Mouse (Mus musculus) cerebellum, postnatal 25 days (tissue): ENCODE results near the gene Ugt1a8.
"Not testable (repeated sequence)": the region's sequence is repeated elsewhere in the genome, so short reads cannot be mapped to it uniquely, and the experiment has no call there.

Source experiments
- DNase-seq, 2 experiments: peaks; one replicate each; pipeline ENCODE4 v3.0.0; 2021; ENCODE audit warnings: mixed read lengths in 2 of 2

Gene Ugt1a8

GRCm38 (mm10) chr1:88224029-88224776 is 136.6 kb downstream of the Ugt1a8 start:
- DNase-seq, result peak in 1 of 2 experiments; percentile 10

- DNase-seq, result not testable (repeated sequence)
These were observed 137.7 kb downstream of the Ugt1a8 start for GRCm38 (mm10) chr1:88225301-88225700.

GRCm38 (mm10) chr1:88225741-88226140 is 138.1 kb downstream of the Ugt1a8 start:
- DNase-seq, result no peak

GRCm38 (mm10) chr1:88226670-88227379 is 139.2 kb downstream of the Ugt1a8 start, which contains the start of gene Mroh2a:
TSS of gene Mroh2a (plus strand) at chr1:88226986.
- DNase-seq, result peak in 1 of 2 experiments; percentile 1

GRCm38 (mm10) chr1:88227482-88227881 is 139.9 kb downstream of the Ugt1a8 start:
- no peak for DNase-seq

- DNase-seq, result peak; percentile 9 to 10
These were observed 140.5 kb downstream of the Ugt1a8 start for GRCm38 (mm10) chr1:88228121-88228520.

GRCm38 (mm10) chr1:88229566-88229965 is 142.0 kb downstream of the Ugt1a8 start:
- DNase-seq, result no peak

- DNase-seq, result no peak
These were observed 142.4 kb downstream of the Ugt1a8 start for GRCm38 (mm10) chr1:88229986-88230385.

GRCm38 (mm10) chr1:88230421-88230820 is 142.8 kb downstream of the Ugt1a8 start:
- no peak for DNase-seq

- DNase-seq, result no peak
These were observed 143.6 kb downstream of the Ugt1a8 start for GRCm38 (mm10) chr1:88230981-88231802.

GRCm38 (mm10) chr1:88231803-88232499 is 144.3 kb downstream of the Ugt1a8 start:
- no peak for DNase-seq

- no peak for DNase-seq
These were observed 145.2 kb downstream of the Ugt1a8 start for GRCm38 (mm10) chr1:88232664-88233380.

GRCm38 (mm10) chr1:88233421-88234247 is 146.0 kb downstream of the Ugt1a8 start:
- peak in 1 of 2 experiments; percentile 38 for DNase-seq

- no peak for DNase-seq
These were observed 146.6 kb downstream of the Ugt1a8 start for GRCm38 (mm10) chr1:88234248-88234610.

GRCm38 (mm10) chr1:88234646-88235045 is 147.0 kb downstream of the Ugt1a8 start:
- no peak for DNase-seq

GRCm38 (mm10) chr1:88235046-88235893 is 147.7 kb downstream of the Ugt1a8 start:
- DNase-seq, result no peak

- no peak for DNase-seq
These were observed 148.3 kb downstream of the Ugt1a8 start for GRCm38 (mm10) chr1:88235894-88236415.

- DNase-seq, result no peak
These were observed 149.7 kb downstream of the Ugt1a8 start for GRCm38 (mm10) chr1:88237311-88237710.

- DNase-seq, result no peak
These were observed 151.2 kb downstream of the Ugt1a8 start for GRCm38 (mm10) chr1:88238771-88239170.

GRCm38 (mm10) chr1:88240072-88240471 is 152.5 kb downstream of the Ugt1a8 start:
- DNase-seq, result no peak
